Mouse (Mus musculus): ENCODE results near the gene Dock3.

GRCm38 (mm10) chr9:107279378-107280321, 47.9 kb upstream of the Dock3 start:
- no peak for TF ChIP-seq CTCF (IDR thresholded peaks at IDR 0.05; ENCODE audit: low read depth, low read length)
- no peak for TF ChIP-seq POLR2A (IDR thresholded peaks at IDR 0.05; ENCODE audit: insufficient read depth, low read length)
- TF ChIP-seq EP300 (IDR thresholded peaks at IDR 0.05; ENCODE audit: insufficient read depth, low read depth, low read length) = no peak; the same call in 1 of the 2 replicates

All from ES-Bruce4 (cell line).